Mouse (Mus musculus): ENCODE measurements around the gene Fgfrl1.

The Fgfrl1 gene

GRCm38 (mm10) chr5:108692271-108692670 lies at the start of gene Fgfrl1:
Gene Fgfrl1, plus strand, starts transcription at chr5:108692382.
- DNase-seq (ENCODE audit: low spot score) = peak; percentile 68

GRCm38 (mm10) chr5:108643674-108644073 lies 48.5 kb upstream of the Fgfrl1 start:
- DNase-seq (ENCODE audit: low spot score) = no peak

GRCm38 (mm10) chr5:108645651-108646342 lies 46.4 kb upstream of the Fgfrl1 start:
- no peak for DNase-seq (ENCODE audit: low spot score)

- no peak for DNase-seq (ENCODE audit: low spot score)
Measured at GRCm38 (mm10) chr5:108646343-108646660, 45.9 kb upstream of the Fgfrl1 start.

- no peak for DNase-seq (ENCODE audit: low spot score)
Measured at GRCm38 (mm10) chr5:108647311-108647710, 44.9 kb upstream of the Fgfrl1 start.

- no peak for DNase-seq (ENCODE audit: low spot score)
Measured at GRCm38 (mm10) chr5:108647820-108648465, 44.2 kb upstream of the Fgfrl1 start.

- no peak for DNase-seq (ENCODE audit: low spot score)
Measured at GRCm38 (mm10) chr5:108648937-108649576, 43.1 kb upstream of the Fgfrl1 start.

GRCm38 (mm10) chr5:108650341-108650740 lies 41.8 kb upstream of the Fgfrl1 start:
- DNase-seq (ENCODE audit: low spot score) = no peak

GRCm38 (mm10) chr5:108651136-108651720 lies 41.0 kb upstream of the Fgfrl1 start:
- no peak for DNase-seq (ENCODE audit: low spot score)

- peak; percentile 57 for DNase-seq (ENCODE audit: low spot score)
Measured at GRCm38 (mm10) chr5:108651823-108652222, 40.4 kb upstream of the Fgfrl1 start.

- DNase-seq (ENCODE audit: low spot score) = no peak
Measured at GRCm38 (mm10) chr5:108653341-108653740, 38.8 kb upstream of the Fgfrl1 start.

- no peak for DNase-seq (ENCODE audit: low spot score)
Measured at GRCm38 (mm10) chr5:108654444-108654990, 37.7 kb upstream of the Fgfrl1 start.

- no peak for DNase-seq (ENCODE audit: low spot score)
Measured at GRCm38 (mm10) chr5:108655381-108655780, 36.8 kb upstream of the Fgfrl1 start.

- DNase-seq (ENCODE audit: low spot score) = no peak
Measured at GRCm38 (mm10) chr5:108655891-108656650, 36.1 kb upstream of the Fgfrl1 start.

GRCm38 (mm10) chr5:108657406-108657805 lies 34.8 kb upstream of the Fgfrl1 start:
- DNase-seq (ENCODE audit: low spot score) = no peak

- no peak for DNase-seq (ENCODE audit: low spot score)
Measured at GRCm38 (mm10) chr5:108658611-108659010, 33.6 kb upstream of the Fgfrl1 start.

- no peak for DNase-seq (ENCODE audit: low spot score)
Measured at GRCm38 (mm10) chr5:108659698-108660631, 32.2 kb upstream of the Fgfrl1 start, which contains the start of gene Idua. Gene Idua, plus strand, starts transcription at chr5:108660331.

GRCm38 (mm10) chr5:108660632-108661268 lies 31.4 kb upstream of the Fgfrl1 start:
- peak; percentile 80 for DNase-seq (ENCODE audit: low spot score)

- DNase-seq (ENCODE audit: low spot score) = no peak
Measured at GRCm38 (mm10) chr5:108662772-108663171, 29.4 kb upstream of the Fgfrl1 start.

- DNase-seq (ENCODE audit: low spot score) = no peak
Measured at GRCm38 (mm10) chr5:108665066-108665465, 27.1 kb upstream of the Fgfrl1 start.
